Mouse (Mus musculus) stomach, embryonic 16.5 days (tissue): ENCODE data around the gene 4933427D14Rik. TPM values are rescaled to one million over a fixed set of nuclear protein-coding genes. Genes with fewer than 3 reads are reported as not detected.
A peak's percentile ranks its signal among the peaks of the same experiment; 100 is the strongest.

Source experiments
- ATAC-seq: fragments of 200-750 bp; cut with Nextera tagmentation; 2 replicates; pipeline ENCODE4 v1.8.0; 2017; ENCODE audit warnings: moderate number of reproducible peaks, moderate TSS enrichment; ENCODE audit not compliant: insufficient read depth, low FRiP score
- H3K27ac ChIP-seq: fragments of 300-500 bp; sonication (generic); 2 replicates; pipeline ENCODE4 v1.5.1; 2014; ENCODE audit warnings: low read length
- H3K27me3 ChIP-seq: fragments of 300-500 bp; sonication (generic); 2 replicates; pipeline ENCODE4 v1.6.1; 2014; ENCODE audit warnings: low read length, control low read depth, mixed read lengths; ENCODE audit not compliant: control insufficient read depth, insufficient read depth
- H3K36me3 ChIP-seq: fragments of 300-500 bp; sonication (generic); 2 replicates; pipeline ENCODE4 v1.6.1; 2014; ENCODE audit warnings: low read length; ENCODE audit not compliant: control insufficient read depth, insufficient read depth
- H3K4me1 ChIP-seq: fragments of 300-500 bp; sonication (generic); 2 replicates; pipeline ENCODE4 v1.6.1; 2014; ENCODE audit warnings: low read length, control low read depth, mixed read lengths; ENCODE audit not compliant: control insufficient read depth, insufficient read depth
- H3K4me2 ChIP-seq: fragments of 300-500 bp; sonication (generic); 2 replicates; pipeline ENCODE4 v1.6.1; 2014; ENCODE audit warnings: low read depth, low read length, mixed read lengths
- H3K4me3 ChIP-seq: fragments of 300-500 bp; sonication (generic); replicated peaks from 2 replicates; pipeline ENCODE4 v1.5.1; 2014; ENCODE audit warnings: mild to moderate bottlenecking, low read length
- H3K9ac ChIP-seq: fragments of 300-500 bp; sonication (generic); 2 replicates; pipeline ENCODE4 v1.6.1; 2014; ENCODE audit warnings: low read length
- H3K9me3 ChIP-seq: fragments of 300-500 bp; sonication (generic); replicated peaks from 2 replicates; pipeline ENCODE4 v1.6.1; 2016; ENCODE audit warnings: low read length, control low read depth; ENCODE audit not compliant: control insufficient read depth
- WGBS: fragments of 180-500 bp; shearing (Covaris S2); extraction: QIAGEN DNeasy Blood & Tissue Kit; methylation state at CpG from one replicate; pipeline ENCODE4 v1.1.7; 2014; 5-methylcytosine and 5-hydroxymethylcytosine counted together
- polyA plus RNA-seq: library from polyadenylated mRNA; unstranded; fragments of >200 nt; fragmentation: Nextera tagmentation; extraction: Ambion mirVana; gene quantifications from 2 replicates; pipeline ENCODE4 v1.2.1, GENCODE M21; 2015

Gene 4933427D14Rik
- polyA plus RNA-seq, 1 experiment from 2014 or later: 9.4 TPM

GRCm38 (mm10) chr11:72140198-72140597 is 67.1 kb downstream of the 4933427D14Rik start:
- no peaks in the 10 kb centered on the region for H3K27me3 ChIP-seq
- no peak overlapping the region for H3K27ac ChIP-seq
- WGBS: 38% methylated on average over 6 of the region's 6 CpGs
- H3K4me1 ChIP-seq: peaks cover 7% of the 10 kb centered on the region; the same call in 1 of the 2 replicates
- H3K9me3 ChIP-seq: no peaks in the 10 kb centered on the region
- H3K36me3 ChIP-seq: no peaks in the 10 kb centered on the region
- H3K9ac ChIP-seq: no peak overlapping the region
- no peak overlapping the region for H3K4me2 ChIP-seq
- ATAC-seq: no peak
- H3K4me3 ChIP-seq: no peak overlapping the region

DNA sequence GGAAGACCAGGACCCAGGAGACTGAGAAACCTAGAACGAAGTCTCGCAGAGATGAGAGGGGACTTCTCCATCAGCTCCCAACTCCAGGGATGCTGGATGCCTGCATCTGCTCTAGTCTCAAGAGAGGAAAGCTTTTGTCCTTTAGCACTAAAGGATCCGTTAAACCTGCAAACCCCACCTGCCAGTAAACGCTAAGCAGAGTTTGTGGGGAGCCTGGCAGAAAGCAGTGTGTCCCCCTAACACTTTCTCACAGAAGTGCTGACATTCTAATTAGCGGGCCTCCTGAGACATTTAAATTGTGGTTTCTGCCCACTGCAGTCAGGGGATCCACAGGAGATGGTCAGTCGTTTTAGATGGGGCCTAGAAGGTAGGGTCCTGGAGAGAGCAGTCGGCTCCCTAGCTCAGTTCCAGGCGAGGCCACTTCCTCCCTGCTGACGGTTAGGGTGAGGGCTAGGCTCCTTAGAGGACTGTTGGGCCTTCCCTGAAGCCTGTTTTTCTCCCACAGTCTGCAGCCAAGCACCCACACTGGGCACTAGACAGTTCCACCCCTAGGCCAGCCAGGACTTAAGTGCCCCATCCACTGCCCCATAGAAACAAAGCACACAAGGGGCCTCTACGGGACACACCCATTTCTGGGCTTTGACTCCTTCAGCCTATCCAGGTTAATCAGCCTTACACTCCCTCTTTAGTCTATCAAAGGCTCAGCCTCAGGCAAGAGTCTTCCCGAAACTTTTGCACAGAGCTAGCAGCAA is 70.9 kb downstream of the 4933427D14Rik start:
- peak; percentile 57; the same call in 1 of the 2 replicates for ATAC-seq
- H3K36me3 ChIP-seq: no peaks in the 10 kb centered on the region
- H3K9me3 ChIP-seq: no peaks in the 10 kb centered on the region
- peak overlapping the region; percentile 77 for H3K9ac ChIP-seq
- peaks cover 14% of the 10 kb centered on the region for H3K27me3 ChIP-seq
- peak overlapping the region; percentile 99 for H3K4me2 ChIP-seq
- peaks cover 22% of the 10 kb centered on the region for H3K4me1 ChIP-seq
- WGBS: 48% methylated on average over 11 of the region's 11 CpGs
- H3K27ac ChIP-seq: no peak overlapping the region
- peak overlapping the region; percentile 60 for H3K4me3 ChIP-seq

GRCm38 (mm10) chr11:72135383-72136158 is 71.7 kb downstream of the 4933427D14Rik start, which contains the start of gene Pitpnm3:
Pitpnm3 (minus strand) TSS chr11:72135778.
- 0 out of 2 replicates have a peak, but pooled peaks have one; percentile 22 for ATAC-seq
- H3K27me3 ChIP-seq: peaks cover 14% of the 10 kb centered on the region
- H3K4me2 ChIP-seq: peak within 1 kb of the TSS; percentile 99
- H3K9ac ChIP-seq: peak within 1 kb of the TSS; percentile 77
- no peaks in the 10 kb centered on the region for H3K9me3 ChIP-seq
- H3K4me3 ChIP-seq: peak within 1 kb of the TSS; percentile 60
- no peak within 1 kb of the TSS for H3K27ac ChIP-seq
- peaks cover 28% of the 10 kb centered on the region for H3K4me1 ChIP-seq
- under 1% methylated on average over 86 of the region's 107 CpGs for WGBS
- no peaks in the 10 kb centered on the region for H3K36me3 ChIP-seq

DNA sequence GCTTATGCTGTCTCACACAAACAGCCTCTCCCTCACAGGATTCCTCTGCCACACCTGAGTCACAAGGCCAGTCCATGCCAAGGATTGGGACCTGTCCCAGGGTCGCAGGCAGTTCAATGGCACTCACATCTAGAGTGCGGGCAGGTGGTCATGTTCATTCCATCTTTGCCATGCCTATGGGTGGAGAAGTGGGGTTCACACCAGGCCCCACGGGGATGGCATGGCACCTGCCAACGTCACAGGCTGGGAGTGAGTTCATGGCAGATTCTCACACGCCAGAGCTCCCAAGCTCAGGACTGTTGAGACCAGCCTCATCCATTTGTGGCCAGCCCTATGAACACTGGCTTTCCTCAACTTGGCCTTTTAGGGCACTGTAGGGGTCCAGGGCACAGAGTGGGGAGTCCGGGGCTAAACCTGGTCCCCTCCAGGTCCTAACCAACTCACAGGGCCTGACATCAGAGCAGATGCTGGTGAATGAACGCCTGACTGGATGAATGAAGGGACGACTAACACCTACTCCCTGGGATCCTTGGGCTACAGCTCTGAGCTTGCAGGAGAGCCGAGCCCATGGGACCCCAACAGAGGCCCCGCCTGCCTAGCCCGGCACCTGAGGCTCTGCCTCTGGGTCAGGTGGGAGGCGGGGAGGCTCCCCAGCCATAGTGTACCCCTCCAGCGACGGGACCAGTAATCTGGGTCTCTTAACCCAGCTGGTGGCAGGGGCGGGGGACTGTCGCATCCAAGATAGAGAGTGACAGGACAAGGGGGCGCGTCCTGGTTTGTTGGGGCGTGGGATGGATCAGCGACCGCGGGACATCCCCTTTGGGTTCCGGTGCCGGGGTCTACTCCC is 72.5 kb downstream of the 4933427D14Rik start:
- WGBS: 17% methylated on average over 24 of the region's 24 CpGs
- ATAC-seq: no peak
- H3K36me3 ChIP-seq: no peaks in the 10 kb centered on the region
- no peak overlapping the region for H3K27ac ChIP-seq
- H3K4me1 ChIP-seq: peaks cover 37% of the 10 kb centered on the region
- H3K4me3 ChIP-seq: peak overlapping the region; percentile 60
- peak overlapping the region; percentile 99 for H3K4me2 ChIP-seq
- no peaks in the 10 kb centered on the region for H3K9me3 ChIP-seq
- peaks cover 14% of the 10 kb centered on the region for H3K27me3 ChIP-seq
- H3K9ac ChIP-seq: peak overlapping the region; percentile 77

DNA sequence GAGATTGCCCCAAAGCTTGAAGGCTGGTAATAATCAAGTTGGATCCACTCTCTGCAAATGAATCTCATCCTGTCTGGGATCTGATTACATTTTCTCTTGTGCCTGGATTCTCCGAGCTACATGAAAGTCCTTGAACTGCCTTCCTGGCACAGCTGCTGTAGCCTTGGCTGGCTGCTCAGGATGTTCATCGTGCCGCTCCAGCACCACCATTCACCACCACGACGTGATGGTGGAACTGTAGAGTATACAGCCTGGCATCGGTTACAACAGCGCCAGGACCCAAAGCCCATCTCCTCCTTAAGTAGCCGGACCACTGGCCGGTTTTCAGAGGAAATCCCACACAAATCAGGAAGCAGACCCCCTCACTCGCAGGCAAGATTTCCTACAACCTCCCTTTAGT is 74.2 kb downstream of the 4933427D14Rik start:
- WGBS: 66% methylated on average over 10 of the region's 10 CpGs
- Histone ChIP-seq H3K36me3 (no peaks in the 10 kb centered on the region), H3K4me2 (no peak overlapping the region), H3K9me3 (no peaks in the 10 kb centered on the region), H3K9ac (no peak overlapping the region), H3K27ac (no peak overlapping the region; the same call in 1 of the 2 replicates), H3K4me3 (no peak overlapping the region), H3K4me1 (peaks cover 38% of the 10 kb centered on the region), H3K27me3 (peaks cover 14% of the 10 kb centered on the region)
- no peak for ATAC-seq

GRCm38 (mm10) chr11:72132266-72132665 is 75.0 kb downstream of the 4933427D14Rik start:
- WGBS: 15% methylated on average over 3 of the region's 3 CpGs
- Histone ChIP-seq H3K4me2 (no peak overlapping the region), H3K4me1 (peaks cover 38% of the 10 kb centered on the region)

DNA sequence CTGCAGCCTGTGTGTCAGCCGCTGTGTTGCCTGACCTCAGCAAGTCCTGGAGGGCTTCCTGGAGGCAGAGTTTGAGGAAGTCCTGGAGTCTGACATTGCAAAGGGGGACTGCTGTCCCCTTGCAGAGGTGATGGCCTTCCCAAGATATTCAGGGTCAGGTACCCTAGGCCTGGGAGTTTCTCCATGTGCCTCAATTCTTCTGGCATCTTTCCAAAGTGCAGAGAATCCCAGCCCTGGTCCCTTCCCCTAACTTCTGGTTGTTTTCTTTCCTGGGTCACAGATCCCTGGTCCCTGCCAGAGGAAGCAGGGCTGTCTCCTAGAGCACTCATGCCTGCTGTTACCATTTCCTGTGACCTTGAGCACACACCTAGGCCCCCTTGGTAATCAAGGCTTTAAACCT is 75.6 kb downstream of the 4933427D14Rik start:
- Histone ChIP-seq H3K4me2 (no peak overlapping the region), H3K9ac (no peak overlapping the region), H3K4me3 (no peak overlapping the region), H3K36me3 (no peaks in the 10 kb centered on the region), H3K4me1 (peaks cover 38% of the 10 kb centered on the region), H3K27me3 (peaks cover 14% of the 10 kb centered on the region), H3K27ac (peak overlapping the region; percentile 74), H3K9me3 (no peaks in the 10 kb centered on the region)
- no peak for ATAC-seq
- WGBS: 92% methylated on average over 1 of the region's 1 CpGs

More at GRCm38 (mm10) chr11:72132266-72132665, 75.0 kb downstream of the 4933427D14Rik start:
- H3K27me3 ChIP-seq: peaks cover 14% of the 10 kb centered on the region
- ATAC-seq: peak; percentile 32; the same call in 1 of the 2 replicates
- no peak overlapping the region for H3K9ac ChIP-seq
- no peaks in the 10 kb centered on the region for H3K36me3 ChIP-seq
- peak overlapping the region; percentile 74 for H3K27ac ChIP-seq
- H3K9me3 ChIP-seq: no peaks in the 10 kb centered on the region
- no peak overlapping the region for H3K4me3 ChIP-seq

GRCm38 (mm10) chr11:72130905-72131304 is 76.4 kb downstream of the 4933427D14Rik start:
- Histone ChIP-seq H3K27ac (0 out of 2 replicates have a peak overlapping the region, but pooled peaks have one; percentile 56), H3K4me3 (no peak overlapping the region), H3K36me3 (no peaks in the 10 kb centered on the region), H3K4me2 (no peak overlapping the region), H3K27me3 (peaks cover 14% of the 10 kb centered on the region), H3K9ac (no peak overlapping the region), H3K4me1 (peaks cover 32% of the 10 kb centered on the region), H3K9me3 (no peaks in the 10 kb centered on the region)
- no peak for ATAC-seq
- WGBS: 83% methylated on average over 3 of the region's 3 CpGs
